Mouse (Mus musculus) hematopoietic stem cell, adult 5-6 weeks (primary cell): ENCODE results near the gene Thsd4. TPM values are rescaled to one million over a fixed set of nuclear protein-coding genes. Genes with fewer than 3 reads are reported as not detected.
"Not testable (repeated sequence)": the region's sequence is repeated elsewhere in the genome, so short reads cannot be mapped to it uniquely, and the experiment has no call there.

ENCODE experiments used
- ATAC-seq, 2 experiments: fragments of 125-278 bp in 1 of 2; replicated peaks in 1 of 2; 2 replicates each; pipeline ENCODE4 v1.8.0; 2016 to 2017; ENCODE audit warnings: inconsistent platforms in 2 of 2, mild to moderate bottlenecking in 2 of 2, moderate number of reproducible peaks in 2 of 2, low read depth in 1 of 2, moderate TSS enrichment in 1 of 2; ENCODE audit not compliant: low FRiP score in 2 of 2, poor library complexity in 2 of 2, severe bottlenecking in 2 of 2, insufficient read depth in 1 of 2, low TSS enrichment in 1 of 2
- total RNA-seq: library from RNA; stranded (forward); fragments of 172-1452, 232-1000 nt; gene quantifications from 2 replicates; pipeline ENCODE4 v1.2.3, GENCODE M21; 2017

Gene Thsd4
- total RNA-seq, 1 experiment from 2014 or later, result 1.0 TPM

GRCm38 (mm10) chr9:60180114-60180513 lies 341.7 kb downstream of the Thsd4 start:
- no peak for ATAC-seq

DNA sequence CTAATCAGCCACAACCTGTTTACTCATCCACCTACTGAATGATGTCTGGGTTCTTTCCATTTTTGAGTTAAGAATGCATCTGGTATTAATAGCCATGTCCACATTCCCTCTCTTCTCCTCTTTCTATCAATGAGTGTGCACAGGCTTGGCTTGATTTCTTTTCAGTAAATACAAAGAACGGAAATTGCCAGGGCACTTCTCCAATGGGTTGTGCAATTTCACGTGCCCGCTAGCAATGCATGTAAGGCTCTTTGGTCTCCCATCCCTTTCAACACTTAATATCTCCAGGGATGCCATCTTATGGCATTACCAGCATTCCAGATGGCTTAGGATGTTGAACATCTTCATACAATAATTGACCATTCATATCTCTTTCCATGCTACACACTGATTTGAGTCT lies 345.5 kb downstream of the Thsd4 start:
- no peak for ATAC-seq

DNA sequence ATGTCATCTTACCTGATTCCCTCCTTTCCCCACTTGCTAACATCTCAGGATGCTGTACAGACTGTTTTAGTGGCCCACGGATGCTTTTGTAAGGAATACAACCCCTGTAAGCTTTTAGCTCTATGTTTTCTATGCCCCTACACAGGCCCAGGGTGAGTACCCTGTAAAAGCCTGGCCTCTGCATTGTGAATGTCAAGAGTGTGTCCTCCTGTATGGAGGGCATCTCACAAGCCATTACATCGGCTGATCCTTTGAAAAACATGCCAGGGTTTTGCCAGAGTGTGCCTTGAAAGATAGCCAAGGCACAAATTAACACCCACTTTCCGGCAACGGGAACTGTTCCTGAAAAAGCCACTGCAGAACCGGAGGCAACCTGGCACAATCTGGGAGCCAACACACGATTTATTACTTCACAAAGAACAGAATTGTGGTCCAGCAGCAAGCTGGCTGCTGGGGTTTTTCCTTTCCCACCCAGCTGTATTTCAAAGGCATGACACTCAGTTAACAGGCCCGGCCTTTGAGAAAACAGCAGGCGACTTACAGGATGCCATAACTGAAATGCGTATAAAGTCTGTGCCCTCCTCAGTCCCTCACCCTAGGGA lies 349.3 kb downstream of the Thsd4 start:
- ATAC-seq, result not testable (repeated sequence)

DNA sequence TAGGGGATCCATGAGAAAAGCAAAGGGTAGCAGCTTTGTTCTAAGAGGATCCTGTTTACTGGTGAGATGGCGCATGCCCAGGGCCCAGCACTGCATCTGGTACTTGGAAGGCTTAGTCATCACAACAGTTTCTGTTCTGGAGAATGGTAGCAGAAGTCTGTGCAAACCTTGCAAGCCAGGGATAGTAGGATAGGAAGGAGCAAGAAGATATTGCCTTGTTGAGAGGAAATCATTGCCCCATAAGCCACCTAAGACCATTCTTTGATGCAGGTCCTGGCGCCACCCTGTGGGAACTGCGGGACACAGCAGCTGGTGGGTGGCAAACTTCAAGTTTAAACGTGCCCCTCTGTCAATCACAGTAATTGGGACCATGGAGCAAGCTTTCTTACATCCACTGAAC lies 354.9 kb downstream of the Thsd4 start:
- ATAC-seq, result no peak

DNA sequence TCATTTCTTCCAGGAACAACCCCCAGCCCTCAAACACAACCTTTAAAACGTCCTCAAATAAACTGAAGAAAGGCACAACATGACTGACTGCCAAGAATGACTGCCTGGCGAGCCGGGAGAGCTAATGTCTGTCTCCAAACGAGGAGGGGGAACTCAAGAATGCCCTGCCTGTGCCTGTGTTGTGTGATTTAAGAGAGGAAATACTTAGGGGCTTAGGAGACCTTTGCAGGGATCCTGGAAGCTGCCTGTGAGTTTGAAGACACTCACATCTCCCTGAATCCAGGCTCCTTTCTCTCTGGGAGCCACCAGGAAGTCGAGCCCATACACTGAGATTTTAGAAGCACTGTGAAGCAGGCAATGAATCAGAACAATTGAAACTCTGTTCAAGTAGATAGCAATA lies 361.0 kb downstream of the Thsd4 start:
- ATAC-seq, result no peak

DNA sequence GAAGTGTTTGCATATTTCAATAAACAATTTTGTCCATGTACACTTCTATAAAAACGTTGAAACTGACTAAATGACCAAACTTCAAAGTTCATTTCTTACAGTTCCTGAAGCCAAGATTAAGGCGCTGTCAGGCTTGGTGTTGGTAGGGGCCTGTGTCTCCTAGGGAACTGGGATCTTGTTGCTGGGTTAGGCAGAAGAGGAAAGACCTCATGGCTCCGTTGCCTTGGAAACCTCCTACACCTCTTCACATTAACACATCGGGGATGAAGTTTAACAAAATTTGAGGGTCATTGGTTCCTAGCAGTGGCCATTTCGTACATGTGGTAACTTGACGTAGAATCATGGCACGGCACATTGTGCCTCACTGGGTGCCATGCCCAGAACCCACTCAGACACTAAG lies 361.7 kb downstream of the Thsd4 start:
- no peak for ATAC-seq

DNA sequence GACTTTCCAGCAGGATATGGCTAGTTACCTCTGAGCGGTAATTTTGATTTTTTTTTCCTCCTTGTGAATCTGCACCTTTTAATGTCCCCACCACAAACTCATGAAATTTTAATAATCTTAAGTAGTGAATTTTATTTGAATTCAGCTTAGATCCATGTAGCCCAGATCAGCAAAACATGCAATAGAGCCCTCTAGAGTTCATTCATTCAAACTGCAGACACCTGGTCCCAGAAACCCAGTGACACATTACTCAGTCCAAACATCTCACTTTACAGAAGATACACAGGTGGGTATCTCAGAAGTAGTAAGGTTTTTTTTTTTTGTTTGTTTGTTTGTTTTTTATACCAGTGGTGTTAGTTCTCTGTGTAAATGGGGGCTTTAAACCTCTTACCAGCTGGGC lies 368.9 kb downstream of the Thsd4 start:
- ATAC-seq, result no peak

- ATAC-seq, result no peak
Measured at GRCm38 (mm10) chr9:60151897-60152627, 369.8 kb downstream of the Thsd4 start.

DNA sequence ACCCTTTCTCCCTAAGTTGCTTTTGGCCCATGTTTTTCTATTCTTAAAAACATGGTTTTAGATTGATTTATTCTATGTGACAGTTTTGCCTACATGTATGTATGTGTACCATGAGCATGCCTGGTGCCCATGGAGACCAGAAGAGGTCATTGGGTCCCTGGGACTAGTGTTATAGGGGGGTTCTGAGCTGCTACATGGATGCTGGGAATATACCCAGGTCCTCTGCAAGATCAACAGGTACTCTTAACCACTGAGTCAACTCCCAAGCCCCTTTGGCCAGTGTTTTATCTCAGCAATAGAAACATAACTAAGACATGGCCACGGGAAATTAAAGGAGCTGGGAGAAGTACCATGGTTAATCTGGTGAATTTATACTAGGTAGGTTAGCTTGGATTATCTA lies 371.3 kb downstream of the Thsd4 start:
- ATAC-seq, result no peak

DNA sequence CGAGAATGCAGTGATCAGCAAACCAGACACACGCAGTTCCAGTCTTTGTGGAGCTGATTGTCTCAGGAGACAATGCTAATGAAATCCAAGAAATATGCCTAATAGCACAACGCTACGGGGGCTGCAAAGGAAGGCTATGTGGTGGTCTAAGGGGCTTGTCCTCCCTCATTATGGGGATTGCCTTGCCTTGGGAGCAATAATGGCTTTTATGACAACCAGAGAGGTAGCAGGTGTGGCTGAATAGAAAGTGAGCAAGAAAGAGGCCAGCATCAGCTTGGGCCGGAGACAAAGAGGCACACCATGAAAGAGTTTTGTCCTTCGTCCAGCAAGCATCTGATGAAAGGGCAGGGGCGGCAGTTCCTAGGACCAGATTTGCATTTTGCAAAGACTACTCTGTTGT lies 372.9 kb downstream of the Thsd4 start:
- no peak for ATAC-seq

DNA sequence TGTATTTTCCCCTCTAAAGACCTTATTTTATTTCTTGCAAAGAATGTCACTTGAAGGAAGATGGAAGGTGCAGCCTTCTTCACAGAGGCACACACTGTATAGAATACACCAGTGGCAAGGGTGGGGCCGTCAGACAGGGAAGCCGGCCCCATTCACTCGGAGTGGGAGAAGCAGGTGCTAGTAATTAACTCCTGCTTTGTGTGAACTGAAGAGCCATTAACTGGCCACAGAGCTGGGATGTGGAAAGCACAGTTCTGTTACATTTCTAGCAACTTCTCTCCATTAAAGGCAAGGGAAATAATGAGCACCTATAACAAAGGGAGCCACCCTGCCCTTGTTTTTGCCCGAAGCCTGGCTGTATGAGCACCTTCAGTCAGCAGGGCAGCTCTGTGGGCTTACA lies 374.4 kb downstream of the Thsd4 start:
- no peak for ATAC-seq

GRCm38 (mm10) chr9:60143816-60144215 lies 378.0 kb downstream of the Thsd4 start:
- ATAC-seq, result no peak

- no peak for ATAC-seq
Measured at GRCm38 (mm10) chr9:60141081-60141514, 380.7 kb downstream of the Thsd4 start.

GRCm38 (mm10) chr9:60140411-60140810 lies 381.4 kb downstream of the Thsd4 start:
- ATAC-seq, result no peak

DNA sequence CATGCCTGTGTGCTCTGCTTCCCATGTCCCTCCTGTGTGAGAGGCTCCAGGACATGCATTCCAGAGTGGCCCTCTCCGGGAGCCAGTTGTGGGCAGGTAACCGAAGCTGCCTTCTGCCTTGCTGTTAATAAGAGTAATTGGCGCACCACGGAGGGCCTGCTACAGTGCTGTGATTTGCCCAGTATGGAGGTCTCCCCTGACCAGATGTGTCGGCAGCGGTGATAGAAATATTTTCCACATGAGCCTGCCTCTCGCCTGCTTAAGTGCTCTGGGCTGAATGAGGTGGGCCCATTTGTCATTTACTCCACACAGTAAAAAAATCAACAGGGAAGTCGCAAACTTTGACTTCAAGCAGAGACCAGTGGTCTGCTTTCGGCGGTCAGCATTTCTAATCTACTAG lies 382.4 kb downstream of the Thsd4 start:
- no peak for ATAC-seq

DNA sequence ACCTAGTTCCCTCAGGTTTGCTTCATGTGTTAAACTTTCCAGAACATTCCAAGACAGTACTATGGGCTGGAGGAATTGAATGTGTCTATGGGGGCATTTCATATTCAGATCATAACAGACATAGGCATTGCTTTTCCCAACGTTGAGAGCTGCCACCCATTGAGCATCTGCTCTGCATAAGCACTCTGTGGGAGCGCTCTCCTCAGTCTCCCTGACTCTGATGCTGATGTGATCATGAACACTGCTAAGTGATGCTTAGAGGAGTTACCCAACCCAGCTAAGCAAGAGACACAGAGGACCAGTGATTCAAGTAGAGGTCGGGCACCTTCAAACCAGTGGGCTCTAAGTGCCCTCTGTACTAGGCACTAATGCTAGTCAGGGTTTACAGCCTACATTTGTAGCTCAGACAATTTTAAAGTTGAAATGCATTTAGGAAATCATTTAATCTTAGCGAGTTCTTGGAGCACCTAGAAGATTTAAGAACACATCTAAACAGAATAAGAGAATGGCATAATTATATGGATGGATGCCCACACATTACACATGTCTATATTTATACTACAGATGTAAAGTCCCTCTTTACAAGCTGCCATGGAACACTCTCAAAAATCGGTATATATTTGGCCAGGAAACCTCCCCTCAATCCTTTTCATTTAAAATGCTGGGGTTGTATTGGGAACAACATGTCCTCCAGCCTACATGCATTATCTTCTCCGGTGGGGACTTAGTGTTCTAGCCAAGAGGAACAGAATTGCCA lies 392.4 kb downstream of the Thsd4 start:
- no peak for ATAC-seq

- ATAC-seq, result no peak
Measured at GRCm38 (mm10) chr9:60126961-60127360, 394.9 kb downstream of the Thsd4 start.

- ATAC-seq, result no peak
Measured at GRCm38 (mm10) chr9:60124102-60124501, 397.7 kb downstream of the Thsd4 start.
